Mouse (Mus musculus): ENCODE results near the gene Suco.

Suco gene

GRCm38 (mm10) chr1:161894126-161894525, 17.6 kb upstream of the Suco start:
- no peak for DNase-seq

GRCm38 (mm10) chr1:161888823-161889222, 12.3 kb upstream of the Suco start:
- no peak for DNase-seq

GRCm38 (mm10) chr1:161887679-161888260, 11.3 kb upstream of the Suco start:
- no peak for DNase-seq

- no peak for DNase-seq
Observed at GRCm38 (mm10) chr1:161885762-161886161, 9.3 kb upstream of the Suco start.

- no peak for DNase-seq
Observed at GRCm38 (mm10) chr1:161877580-161878142, 1.2 kb upstream of the Suco start.

GRCm38 (mm10) chr1:161875706-161876552, 553 bp downstream of the Suco start:
- no peak for DNase-seq

GRCm38 (mm10) chr1:161869422-161869821, 7.1 kb downstream of the Suco start:
- no peak for DNase-seq

- no peak for DNase-seq
Observed at GRCm38 (mm10) chr1:161868413-161868812, 8.1 kb downstream of the Suco start.

- DNase-seq: no peak
Observed at GRCm38 (mm10) chr1:161863742-161864141, 12.7 kb downstream of the Suco start.

GRCm38 (mm10) chr1:161859248-161859647, 17.2 kb downstream of the Suco start:
- DNase-seq: no peak

GRCm38 (mm10) chr1:161826677-161827076, 49.8 kb downstream of the Suco start:
- no peak for DNase-seq

GRCm38 (mm10) chr1:161809428-161809827, 67.1 kb downstream of the Suco start:
- DNase-seq: no peak

GRCm38 (mm10) chr1:161808980-161809379, 67.5 kb downstream of the Suco start:
- no peak for DNase-seq

- no peak for DNase-seq
Observed at GRCm38 (mm10) chr1:161804541-161804971, 71.9 kb downstream of the Suco start.

- DNase-seq: no peak
Observed at GRCm38 (mm10) chr1:161801321-161801720, 75.2 kb downstream of the Suco start.

- no peak for DNase-seq
Observed at GRCm38 (mm10) chr1:161800256-161800655, 76.2 kb downstream of the Suco start.

GRCm38 (mm10) chr1:161799791-161800190, 76.7 kb downstream of the Suco start:
- no peak for DNase-seq

- DNase-seq: no peak
Observed at GRCm38 (mm10) chr1:161798866-161799265, 77.6 kb downstream of the Suco start.

GRCm38 (mm10) chr1:161794447-161795211, 81.9 kb downstream of the Suco start:
- no peak for DNase-seq

GRCm38 (mm10) chr1:161793321-161793720, 83.2 kb downstream of the Suco start:
- DNase-seq: no peak

- no peak for DNase-seq
Observed at GRCm38 (mm10) chr1:161792687-161792969, 83.9 kb downstream of the Suco start.

GRCm38 (mm10) chr1:161791854-161792686, 84.4 kb downstream of the Suco start:
- no peak for DNase-seq

GRCm38 (mm10) chr1:161788339-161788738, 88.1 kb downstream of the Suco start, which contains the start of gene Fasl:
TSS of gene Fasl (minus strand) at chr1:161788495.
- no peak for DNase-seq

Measured in right cerebral cortex, postnatal 25 days (tissue).